Mouse (Mus musculus) lung, embryonic 14.5 days (tissue): ENCODE data around the gene Hba-a1. TPM values are rescaled to one million over a fixed set of nuclear protein-coding genes. Genes with fewer than 3 reads are reported as not detected.

Experiments used
- ATAC-seq: fragments of 200-750 bp; cut with Nextera tagmentation; 2 replicates; pipeline ENCODE4 v1.8.0; 2017; ENCODE audit warnings: mild to moderate bottlenecking, moderate TSS enrichment, moderate library complexity; ENCODE audit not compliant: insufficient read depth
- DNase-seq: peaks from one replicate; pipeline ENCODE4 v3.0.0-alpha.2; 2015
- H3K27ac ChIP-seq: fragments of 300-500 bp; sonication (generic); 2 replicates; pipeline ENCODE4 v1.5.1; 2014; ENCODE audit warnings: low read depth, mild to moderate bottlenecking, moderate library complexity
- H3K27me3 ChIP-seq: fragments of 300-500 bp; sonication (generic); 2 replicates; pipeline ENCODE4 v1.6.1; 2014; ENCODE audit warnings: low read length, control low read depth; ENCODE audit not compliant: insufficient read depth
- H3K36me3 ChIP-seq: fragments of 300-500 bp; sonication (generic); 2 replicates; pipeline ENCODE4 v1.6.1; 2014; ENCODE audit warnings: control low read depth; ENCODE audit not compliant: insufficient read depth
- H3K4me1 ChIP-seq: fragments of 300-500 bp; sonication (generic); 2 replicates; pipeline ENCODE4 v1.6.1; 2014; ENCODE audit warnings: antibody characterized with exemption, control low read depth; ENCODE audit not compliant: insufficient read depth
- H3K4me2 ChIP-seq: fragments of 300-500 bp; sonication (generic); 2 replicates; pipeline ENCODE4 v1.6.1; 2014; ENCODE audit warnings: mild to moderate bottlenecking
- H3K4me3 ChIP-seq: fragments of 300-500 bp; sonication (generic); 2 replicates; pipeline ENCODE4 v1.5.1; 2014; ENCODE audit warnings: low read depth, low read length
- H3K9ac ChIP-seq: fragments of 300-500 bp; sonication (generic); 2 replicates; pipeline ENCODE4 v1.6.1; 2014
- H3K9me3 ChIP-seq: fragments of 300-500 bp; sonication (generic); 2 replicates; pipeline ENCODE4 v1.6.1; 2016; ENCODE audit warnings: low read depth, low read length, control low read depth
- CTCF ChIP-seq: IDR thresholded peaks from 2 replicates; pipeline ENCODE4 v1.5.1; 2016; ENCODE audit warnings: antibody characterized with exemption, low read depth
- WGBS: fragments of 180-500 bp; shearing (Covaris S2); extraction: QIAGEN DNeasy Blood & Tissue Kit; methylation state at CpG from one replicate; pipeline ENCODE4 v1.1.7; 2014; 5-methylcytosine and 5-hydroxymethylcytosine counted together
- polyA plus RNA-seq: library from polyadenylated mRNA; unstranded; fragments of >200 nt; fragmentation: Nextera tagmentation; extraction: Ambion mirVana; gene quantifications from 2 replicates; pipeline ENCODE4 v1.2.1, GENCODE M21; 2014

Gene Hba-a1
- polyA plus RNA-seq, 1 experiment from 2014 or later = 4,689 TPM

- no peak overlapping the region for H3K4me2 ChIP-seq
- no peak overlapping the region for H3K9ac ChIP-seq
- no peaks in the 10 kb centered on the region for H3K9me3 ChIP-seq
- no peaks in the 10 kb centered on the region for H3K36me3 ChIP-seq
- H3K4me1 ChIP-seq = no peaks in the 10 kb centered on the region; the same call in 1 of the 2 replicates
- 82% methylated on average over 1 of the region's 1 CpGs for WGBS
- no peak overlapping the region for H3K4me3 ChIP-seq
- DNase-seq (no peak), ATAC-seq (no peak)
- no peak for TF ChIP-seq CTCF
- H3K27me3 ChIP-seq = 0 out of 2 replicates have a peak, but pooled peaks cover 6% of the 10 kb centered on the region
- H3K27ac ChIP-seq = no peak overlapping the region
Measured at GRCm38 (mm10) chr11:32303455-32303854, 20.1 kb downstream of the Hba-a1 start.

GRCm38 (mm10) chr11:32307006-32307405 lies 23.7 kb downstream of the Hba-a1 start:
- no peak overlapping the region for H3K9ac ChIP-seq

GRCm38 (mm10) chr11:32309446-32309845 lies 26.1 kb downstream of the Hba-a1 start:
- no peak overlapping the region for H3K4me3 ChIP-seq
- H3K4me2 ChIP-seq = no peak overlapping the region
- no peaks in the 10 kb centered on the region for H3K27me3 ChIP-seq
- ATAC-seq (no peak), DNase-seq (no peak)
- no peaks in the 10 kb centered on the region for H3K36me3 ChIP-seq
- no peak overlapping the region for H3K9ac ChIP-seq
- 60% methylated on average over 4 of the region's 4 CpGs for WGBS
- no peaks in the 10 kb centered on the region for H3K9me3 ChIP-seq
- no peaks in the 10 kb centered on the region; the same call in 1 of the 2 replicates for H3K4me1 ChIP-seq
- no peak overlapping the region for H3K27ac ChIP-seq
- TF ChIP-seq CTCF = no peak

More at GRCm38 (mm10) chr11:32307006-32307405, 23.7 kb downstream of the Hba-a1 start:
- Histone ChIP-seq H3K4me2 (no peak overlapping the region), H3K9me3 (no peaks in the 10 kb centered on the region), H3K36me3 (no peaks in the 10 kb centered on the region), H3K27me3 (no peaks in the 10 kb centered on the region), H3K27ac (no peak overlapping the region), H3K4me3 (no peak overlapping the region), H3K4me1 (no peaks in the 10 kb centered on the region; the same call in 1 of the 2 replicates)
- DNase-seq = no peak
- no peak for ATAC-seq
- WGBS = 86% methylated on average over 1 of the region's 1 CpGs
- no peak for TF ChIP-seq CTCF

- Histone ChIP-seq H3K27me3 (no peaks in the 10 kb centered on the region), H3K9ac (no peak overlapping the region), H3K9me3 (no peaks in the 10 kb centered on the region), H3K4me3 (no peak overlapping the region), H3K36me3 (no peaks in the 10 kb centered on the region), H3K4me1 (no peaks in the 10 kb centered on the region; the same call in 1 of the 2 replicates), H3K27ac (no peak overlapping the region), H3K4me2 (no peak overlapping the region)
- whole genome bisulfite sequencing = 69% methylated on average over 3 of the region's 3 CpGs
- ATAC-seq (no peak), DNase-seq (no peak)
- no peak for TF ChIP-seq CTCF
Measured at GRCm38 (mm10) chr11:32309928-32310327, 26.6 kb downstream of the Hba-a1 start.

GRCm38 (mm10) chr11:32316009-32316408 lies 32.7 kb downstream of the Hba-a1 start:
- no peak overlapping the region for H3K4me3 ChIP-seq
- H3K27me3 ChIP-seq = no peaks in the 10 kb centered on the region
- no peak overlapping the region for H3K4me2 ChIP-seq
- no peak for ATAC-seq
- H3K36me3 ChIP-seq = no peaks in the 10 kb centered on the region
- H3K4me1 ChIP-seq = no peaks in the 10 kb centered on the region
- 75% methylated on average over 3 of the region's 3 CpGs for WGBS
- H3K9me3 ChIP-seq = no peaks in the 10 kb centered on the region
- no peak overlapping the region for H3K27ac ChIP-seq
- no peak for DNase-seq
- TF ChIP-seq CTCF = no peak
- no peak overlapping the region for H3K9ac ChIP-seq

- Histone ChIP-seq H3K4me1 (no peaks in the 10 kb centered on the region), H3K4me3 (no peak overlapping the region), H3K4me2 (no peak overlapping the region), H3K36me3 (no peaks in the 10 kb centered on the region), H3K9ac (no peak overlapping the region), H3K27ac (no peak overlapping the region), H3K27me3 (no peaks in the 10 kb centered on the region), H3K9me3 (no peaks in the 10 kb centered on the region)
- ATAC-seq (0 out of 2 replicates have a peak, but pooled peaks have one; percentile 2), DNase-seq (no peak)
- no peak for TF ChIP-seq CTCF
- 60% methylated on average over 11 of the region's 11 CpGs for WGBS
Measured at GRCm38 (mm10) chr11:32320507-32321195, 37.3 kb downstream of the Hba-a1 start.

GRCm38 (mm10) chr11:32321196-32321565 lies 37.9 kb downstream of the Hba-a1 start:
- Histone ChIP-seq H3K9ac (no peak overlapping the region), H3K4me3 (no peak overlapping the region), H3K4me2 (no peak overlapping the region), H3K4me1 (no peaks in the 10 kb centered on the region), H3K36me3 (no peaks in the 10 kb centered on the region), H3K9me3 (no peaks in the 10 kb centered on the region), H3K27ac (no peak overlapping the region), H3K27me3 (no peaks in the 10 kb centered on the region)
- peak; percentile 80 for TF ChIP-seq CTCF
- ATAC-seq (peak; percentile 31; the same call in 1 of the 2 replicates), DNase-seq (peak; percentile 80)
- WGBS = 31% methylated on average over 8 of the region's 8 CpGs
